Mouse (Mus musculus) ES-CJ7 (cell line): ENCODE data around the gene Gm9508.
"Not testable (repeated sequence)": the region's sequence is repeated elsewhere in the genome, so short reads cannot be mapped to it uniquely, and the experiment has no call there.

ENCODE experiments used
- DNase-seq: peaks from one replicate; pipeline ENCODE4 v3.0.0; 2011; ENCODE audit warnings: low read depth, low spot score

Gm9508 gene

DNA sequence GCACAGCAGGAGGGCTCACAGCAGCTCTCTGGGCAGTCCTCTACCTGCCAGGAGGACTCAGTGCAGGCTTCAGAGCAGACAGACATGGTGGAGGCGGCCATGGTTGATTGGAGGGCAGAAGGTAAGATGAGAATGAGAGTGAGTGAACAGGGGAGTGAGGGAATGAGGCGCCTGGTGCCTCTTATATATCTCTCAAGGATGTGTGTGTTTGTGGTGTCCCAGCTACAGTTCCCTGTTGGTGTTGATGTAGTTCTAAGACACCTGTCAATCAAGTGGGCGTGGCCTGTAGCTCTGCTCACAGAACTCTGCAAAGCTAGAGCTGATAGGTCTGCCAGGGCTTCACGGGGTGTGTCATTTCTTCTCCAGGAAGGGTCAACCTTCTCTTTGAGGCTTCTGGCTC, at the start of gene Gm9508:
Gm9508 (minus strand) TSS at position 101 of the 400 bp plus-strand sequence.
- peak; percentile 22 for DNase-seq

GRCm38 (mm10) chr10:77741924-77742688, 45.1 kb upstream of the Gm9508 start, which contains the start of gene Gm18596:
Gene Gm18596, minus strand, starts transcription at chr10:77742638.
- not testable (repeated sequence) for DNase-seq

DNA sequence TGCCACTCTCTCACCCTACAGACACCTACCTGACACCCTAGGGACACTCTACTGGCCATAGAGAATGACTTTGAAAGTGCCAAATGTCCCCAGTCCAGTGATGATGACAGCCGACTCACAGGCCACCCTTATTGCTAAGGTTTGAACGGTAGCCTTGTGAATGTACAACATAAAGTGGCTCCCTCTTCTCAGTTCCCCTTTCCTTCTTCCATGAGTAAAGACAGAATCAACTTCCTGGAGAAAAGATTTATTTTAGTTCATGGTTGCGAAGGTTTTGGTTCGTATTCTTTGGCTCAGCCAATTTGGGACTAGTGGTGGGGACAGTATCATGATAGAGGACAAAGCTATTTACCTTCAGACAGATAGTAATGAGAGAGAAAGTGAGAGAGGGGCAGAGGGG, 41.9 kb upstream of the Gm9508 start:
- no peak for DNase-seq

DNA sequence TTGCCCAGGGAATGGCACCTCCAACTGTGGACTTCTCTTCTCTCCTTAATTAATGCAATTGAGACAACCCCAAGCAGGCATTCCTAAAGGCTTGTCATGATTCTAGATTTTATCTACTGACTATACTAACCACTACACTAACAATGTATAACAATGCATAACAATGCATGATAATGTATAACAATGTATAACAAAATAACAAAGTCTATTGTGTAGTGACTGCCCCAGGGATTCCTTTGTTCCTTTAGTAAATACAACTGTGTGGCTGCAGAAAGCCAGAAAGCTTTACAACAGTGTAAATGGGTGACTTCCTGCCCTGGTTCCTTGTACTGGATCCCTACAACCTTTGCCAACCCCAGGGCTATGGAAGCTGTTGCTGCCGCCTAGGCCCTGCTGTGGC, 38.9 kb upstream of the Gm9508 start:
- peak; percentile 12 for DNase-seq

DNA sequence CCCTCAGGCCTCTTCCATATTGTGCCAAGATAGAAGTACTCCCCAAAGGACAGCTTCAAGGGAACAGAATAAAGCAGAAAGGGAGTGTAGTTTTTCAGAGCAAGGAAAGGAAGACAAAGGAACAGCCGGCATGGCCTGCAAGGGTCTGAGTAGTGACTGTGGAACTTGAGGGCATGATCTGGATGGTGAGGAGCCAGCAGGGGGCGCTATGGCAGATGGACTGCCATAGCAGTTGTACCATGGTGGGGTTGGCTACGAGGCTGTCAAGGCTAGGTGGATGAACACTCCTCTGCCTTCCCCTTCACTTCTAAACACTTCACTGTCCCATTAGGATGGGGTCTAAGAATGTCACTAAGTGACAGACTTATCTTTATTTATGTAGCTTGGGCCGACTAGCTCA, 32.2 kb upstream of the Gm9508 start:
- DNase-seq, result peak; percentile 60

DNA sequence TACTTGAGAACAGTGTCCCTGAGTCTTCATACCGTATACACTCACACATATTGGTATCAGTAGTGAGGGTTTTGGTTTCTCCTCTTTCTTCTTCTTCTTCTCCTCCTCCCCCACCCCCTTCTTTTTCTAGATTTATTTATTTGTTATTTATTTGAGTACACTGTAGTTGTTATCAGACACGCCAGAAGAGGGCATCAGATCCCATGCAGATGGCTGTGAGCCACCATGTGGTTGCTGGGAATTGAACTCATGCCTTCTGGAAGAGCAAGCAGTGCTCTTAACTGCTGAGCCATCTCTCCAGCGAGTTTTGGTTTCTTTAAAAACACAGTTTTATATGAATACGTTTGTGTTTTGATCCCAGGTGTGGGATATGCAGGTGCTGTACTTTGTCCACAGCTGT, 31.2 kb upstream of the Gm9508 start:
- peak; percentile 36 for DNase-seq

- no peak for DNase-seq
Observed at GRCm38 (mm10) chr10:77726186-77726585, 29.2 kb upstream of the Gm9508 start, which contains the start of gene Gm10100. Gene Gm10100, plus strand, starts transcription at chr10:77726486.

DNA sequence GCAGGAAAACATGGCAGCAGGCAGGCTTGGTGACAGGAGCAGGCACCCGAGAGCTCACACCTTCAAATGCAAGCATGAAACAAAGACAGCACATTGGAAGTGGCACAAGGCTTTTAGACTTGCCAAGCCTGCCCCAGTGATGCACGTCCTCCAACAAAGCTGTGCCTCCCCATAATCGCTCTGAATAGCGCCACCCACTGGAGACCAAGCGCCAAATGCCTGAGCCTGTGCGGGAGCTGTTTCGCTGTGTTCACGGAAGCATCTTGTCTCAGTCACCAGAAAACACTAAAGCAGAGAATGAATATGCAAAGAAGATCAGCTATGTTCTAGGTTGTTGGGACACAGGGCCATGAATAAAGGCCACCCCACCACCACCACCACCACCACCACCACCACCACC, 27.8 kb upstream of the Gm9508 start:
- peak; percentile 25 for DNase-seq

GRCm38 (mm10) chr10:77720299-77720698, 23.3 kb upstream of the Gm9508 start, which contains the start of gene Krtap12-1:
Gene Krtap12-1, plus strand, starts transcription at chr10:77720599.
- not testable (repeated sequence) for DNase-seq

GRCm38 (mm10) chr10:77715507-77715906, 18.5 kb upstream of the Gm9508 start, which contains the start of gene Gm10142:
Gene Gm10142, plus strand, starts transcription at chr10:77715807.
- DNase-seq, result no peak

GRCm38 (mm10) chr10:77713734-77714133, 16.7 kb upstream of the Gm9508 start:
- no peak for DNase-seq

DNA sequence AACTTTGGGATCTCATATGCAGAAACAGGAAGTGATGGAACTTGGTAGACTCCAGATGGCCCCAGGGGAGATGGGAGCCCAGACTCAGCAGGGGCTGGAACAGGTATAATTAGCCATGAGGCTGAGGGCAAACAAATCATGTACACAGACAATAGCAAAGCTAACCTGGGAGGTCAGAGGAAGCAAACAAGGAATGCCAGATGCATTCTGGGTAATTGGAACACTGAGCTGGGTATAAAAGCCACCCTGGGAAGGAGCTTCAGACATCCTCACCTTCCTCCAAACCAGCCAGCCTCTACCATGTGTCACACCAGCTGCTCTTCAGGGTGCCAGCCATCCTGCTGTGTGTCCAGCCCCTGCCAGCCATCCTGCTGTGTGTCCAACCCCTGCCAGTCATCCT, 14.1 kb upstream of the Gm9508 start, which contains the start of gene Gm10024:
Gm10024 (plus strand) TSS at position 301 of the 400 bp plus-strand sequence.
- not testable (repeated sequence) for DNase-seq

DNA sequence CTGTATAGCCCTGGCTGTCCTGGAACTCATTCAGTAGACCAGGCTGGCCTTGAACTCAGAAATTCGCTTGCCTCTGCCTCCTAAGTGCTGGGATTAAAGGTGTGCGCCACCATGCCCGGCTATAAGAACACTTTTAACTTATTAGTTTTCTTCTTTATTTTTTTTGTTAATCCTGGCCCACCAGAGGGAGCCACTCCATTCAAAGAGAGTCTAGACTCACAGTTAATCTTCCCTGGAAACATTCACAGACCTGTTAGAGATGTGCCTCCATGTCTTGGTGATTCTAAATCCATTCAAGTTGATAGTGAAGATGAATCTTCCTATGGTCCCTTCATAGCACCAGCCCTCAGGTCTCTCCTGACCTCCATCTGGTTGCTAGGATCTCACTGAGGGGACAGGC, 12.8 kb upstream of the Gm9508 start:
- DNase-seq, result no peak

DNA sequence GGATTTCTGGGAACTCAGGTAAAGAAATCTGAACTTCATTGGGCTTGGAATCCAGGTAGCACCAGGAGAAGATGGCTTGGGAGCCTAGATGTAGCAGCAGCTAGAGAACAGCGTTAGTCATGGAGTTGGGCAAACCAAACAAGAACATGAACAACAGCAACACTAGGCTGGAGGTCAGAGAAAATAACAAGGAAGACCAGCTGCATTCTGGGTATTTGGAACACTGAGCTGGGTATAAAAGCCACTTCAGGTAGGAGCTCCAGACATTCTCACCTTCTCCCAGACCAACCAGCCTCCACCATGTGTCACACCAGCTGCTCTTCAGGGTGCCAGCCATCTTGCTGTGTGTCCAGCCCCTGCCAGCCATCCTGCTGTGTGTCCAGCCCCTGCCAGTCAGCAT, 9.3 kb upstream of the Gm9508 start, which contains the start of gene Gm10272:
Gm10272 (plus strand) TSS at position 301 of the 400 bp plus-strand sequence.
- DNase-seq, result no peak

DNA sequence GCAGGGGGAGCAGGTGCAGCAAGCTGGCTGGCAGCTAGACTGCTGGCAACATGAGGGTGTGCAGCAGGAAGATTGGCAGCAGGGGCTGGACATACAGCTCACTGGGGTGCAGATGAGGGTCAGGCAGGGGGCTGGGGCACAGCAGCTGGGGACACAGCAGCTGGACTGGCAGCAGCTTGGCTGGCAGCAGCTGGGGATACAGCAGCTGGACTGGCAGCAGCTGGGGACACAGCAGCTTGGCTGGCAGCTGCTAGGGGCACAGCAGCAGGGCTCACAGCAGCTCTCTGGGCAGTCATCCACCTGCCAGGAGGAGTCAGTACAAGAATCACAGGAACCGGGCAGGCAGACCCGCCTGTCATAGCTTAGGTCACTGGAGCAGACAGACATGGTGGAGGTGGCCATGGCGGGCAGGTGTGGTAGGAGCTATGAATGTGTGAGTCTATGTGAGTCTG, 6.7 kb downstream of the Gm9508 start, which contains the start of gene Gm19402:
Gm19402 (minus strand) TSS at position 402 of the 452 bp plus-strand sequence.
- not testable (repeated sequence) for DNase-seq

- DNase-seq, result no peak
Observed at GRCm38 (mm10) chr10:77687021-77687420, 10.0 kb downstream of the Gm9508 start.

- DNase-seq, result no peak
Observed at GRCm38 (mm10) chr10:77685895-77686664, 11.0 kb downstream of the Gm9508 start, which contains the start of gene Tspear. Gene Tspear, plus strand, starts transcription at chr10:77686569.

DNA sequence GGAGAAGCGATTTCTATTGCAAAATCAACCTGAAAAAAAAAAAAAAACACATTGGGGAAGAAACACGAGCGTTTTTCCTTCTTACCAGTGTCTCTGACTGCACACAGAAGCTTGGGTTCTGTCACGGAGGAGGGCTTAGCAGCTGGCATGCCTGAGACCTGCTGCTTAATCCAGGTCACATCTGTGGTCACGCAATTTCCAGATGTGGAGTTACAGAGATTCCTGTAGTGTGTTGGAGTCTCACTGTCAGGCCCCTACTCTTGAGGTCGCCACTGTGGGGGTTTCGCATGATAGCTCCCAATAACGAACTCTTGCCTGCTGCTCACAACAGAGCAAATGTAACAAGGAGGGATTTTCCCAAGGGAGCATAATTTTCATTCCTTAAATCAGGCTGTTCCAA, 12.9 kb downstream of the Gm9508 start:
- no peak for DNase-seq

DNA sequence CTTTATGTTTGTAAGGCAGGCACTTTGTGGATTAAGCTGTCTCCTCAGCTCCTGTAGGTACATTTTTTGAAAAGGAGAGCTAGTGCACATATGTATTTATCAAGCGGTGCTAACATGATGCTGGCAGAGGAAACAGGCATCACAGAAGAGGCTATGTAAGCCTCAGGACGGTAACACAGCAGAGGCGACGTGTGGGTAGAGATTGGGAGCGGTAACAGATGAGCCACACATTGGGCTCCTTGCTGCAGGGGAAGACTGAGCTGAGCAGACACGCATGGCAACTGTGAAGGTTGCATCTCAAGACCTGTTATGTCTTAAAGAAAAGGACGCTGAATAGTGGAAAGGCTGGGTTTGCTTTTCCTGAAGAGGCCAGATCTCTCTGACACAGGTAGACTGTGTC, 14.0 kb downstream of the Gm9508 start:
- DNase-seq, result no peak

DNA sequence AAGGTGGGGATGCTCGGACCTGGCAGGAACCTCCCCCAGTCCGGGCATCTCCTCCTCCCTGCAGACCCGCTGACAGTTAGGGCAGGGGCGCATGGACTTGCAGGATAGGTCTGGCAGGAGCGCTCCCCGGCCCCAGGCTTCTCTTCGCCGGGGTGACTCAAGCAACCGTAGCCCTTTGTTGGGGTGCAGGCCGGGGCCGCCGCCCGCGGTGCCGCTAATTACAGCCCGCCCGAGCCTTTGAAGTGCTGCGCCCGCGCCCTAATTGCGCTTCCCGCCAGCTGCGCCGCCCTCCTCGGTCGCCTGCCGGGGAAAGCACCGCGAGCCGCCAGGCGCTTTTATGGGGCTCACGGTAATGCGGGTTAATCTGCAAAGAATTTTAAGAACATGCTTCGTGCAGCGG, 19.5 kb downstream of the Gm9508 start:
- no peak for DNase-seq

GRCm38 (mm10) chr10:77673765-77674164, 23.3 kb downstream of the Gm9508 start:
- no peak for DNase-seq

- DNase-seq, result no peak
Observed at GRCm38 (mm10) chr10:77671519-77671918, 25.5 kb downstream of the Gm9508 start.
